ENCODE assay signal across 8 mouse cellular contexts in genomic region chr16:13781216-13781615, GRCm38 (mm10). TPM values are rescaled to one million over a fixed set of nuclear protein-coding genes. Genes with fewer than 3 reads are reported as not detected.
DNase-seq lines count a peak whose midpoint lies in the region; ATAC-seq and TF ChIP-seq lines count a peak whose summit lies in the region.

No protein-coding gene starts in this region.

- peaks cover 8% of the 10 kb centered on the region; the same call in 1 of the 2 replicates for H3K79me2 ChIP-seq in liver, adult 2 months (ENCODE audit: control insufficient read depth, insufficient read depth, low read length)

- DNase-seq in CD4-positive, CD25-positive, alpha-beta regulatory T cell, adult 2 months (ENCODE audit: low read depth, low spot score) = peak; percentile 14
- no peak for DNase-seq in spleen, adult 2 months (ENCODE audit: low read depth in 1 of 2, low spot score in 2 of 2)
- DNase-seq in spleen, postnatal 10 days (ENCODE audit: low spot score in 2 of 2) = no peak
- DNase-seq in liver, adult 2 months (ENCODE audit: extremely low read depth, low read depth, low spot score) = no peak
- no peak for DNase-seq in urinary bladder, adult 18-20 months (ENCODE audit: low spot score in 2 of 2)
- DNase-seq in gastrocnemius, adult 18-20 months (ENCODE audit: low spot score) = no peak
- DNase-seq in thymus, postnatal 25 days = no peak

- no peak for TF ChIP-seq CTCF in spleen, adult 2 months (IDR thresholded peaks at IDR 0.05; ENCODE audit: extremely low read depth, insufficient read depth, insufficient read length, insufficient replicate concordance)
- no peak for TF ChIP-seq CTCF in liver, adult 2 months (IDR thresholded peaks at IDR 0.05; ENCODE audit: low read depth, low read length)

- no peak overlapping the region for H3K27ac ChIP-seq in spleen, adult 2 months (ENCODE audit: insufficient read depth, low read length)
- no peak overlapping the region for H3K27ac ChIP-seq in liver, adult 2 months (replicated peaks; ENCODE audit: insufficient read depth, low read depth, low read length)

- 50% methylated on average over 8 of the region's 8 CpGs for WGBS in spleen, adult 2 months
- WGBS in liver, adult 2 months = 8% methylated on average over 8 of the region's 8 CpGs

- TF ChIP-seq POLR2A in spleen, adult 2 months (IDR thresholded peaks at IDR 0.05; ENCODE audit: low read depth, low read length) = no peak
- TF ChIP-seq POLR2A in liver, adult 2 months (IDR thresholded peaks at IDR 0.05; ENCODE audit: extremely low read depth, insufficient read depth, low read length) = no peak

- peak overlapping the region; percentile 34; the same call in 1 of the 2 replicates for H3K9ac ChIP-seq in liver, adult 2 months (ENCODE audit: low read depth, low read length)

- no peaks in the 10 kb centered on the region for H3K27me3 ChIP-seq in spleen, adult 2 months (ENCODE audit: control insufficient read depth, insufficient read depth, low read length)
- no peaks in the 10 kb centered on the region for H3K27me3 ChIP-seq in liver, adult 2 months (ENCODE audit: control insufficient read depth, insufficient read depth, low read length)

- ATAC-seq in CD4-positive, CD25-positive, alpha-beta regulatory T cell, adult 4 months = no peak

- peaks cover 11% of the 10 kb centered on the region; the same call in 1 of the 2 replicates for H3K4me1 ChIP-seq in spleen, adult 2 months (ENCODE audit: control insufficient read depth, insufficient read depth, insufficient read length)
- H3K4me1 ChIP-seq in liver, adult 2 months (ENCODE audit: control insufficient read depth, insufficient read depth, low read length) = peaks cover 12% of the 10 kb centered on the region

- peak overlapping the region; percentile 95; the same call in 1 of the 2 replicates for H3K4me3 ChIP-seq in spleen, adult 2 months (ENCODE audit: extremely low read depth, insufficient read depth, insufficient read length)
- H3K4me3 ChIP-seq in liver, adult 2 months (ENCODE audit: insufficient read depth, low read depth, low read length) = peak overlapping the region; percentile 93

- H3K36me3 ChIP-seq in spleen, adult 2 months (ENCODE audit: control insufficient read depth, insufficient read depth, low read length) = peaks cover 14% of the 10 kb centered on the region
- H3K36me3 ChIP-seq in liver, adult 2 months (ENCODE audit: control insufficient read depth, insufficient read depth, low read length) = peaks cover 25% of the 10 kb centered on the region

RNA-seq across cellular contexts. Expression of gene Rrn3, which starts 0.7 kb away (rescaled TPM):
- 10 to 100 TPM; 54.1 to 65.3 TPM for polyA plus RNA-seq in CD4-positive, CD25-positive, alpha-beta regulatory T cell, adult 4 months (2017; shearing (Covaris generic))
- polyA plus RNA-seq in spleen, adult 2 months (2012; rRNA removed) = 5.9 and 6.0 TPM in 2 replicates
- 12.1 and 13.2 TPM in 2 replicates for total RNA-seq in liver, adult 2 months (2014; rRNA removed)
- 4.8 and 10.4 TPM in 2 replicates for polyA plus RNA-seq in liver, adult 2 months (2012; rRNA removed)
- 10 to 100 TPM; 33.3 to 36.5 TPM for total RNA-seq in gastrocnemius, adult 18-20 months (2021)

RNA-seq across cellular contexts. Expression of gene Ntan1, which starts 37.4 kb away (rescaled TPM):
- polyA plus RNA-seq in CD4-positive, CD25-positive, alpha-beta regulatory T cell, adult 4 months (2017; shearing (Covaris generic)) = 100 to 1,000 TPM; 129 to 146 TPM
- 42.8 and 48.7 TPM in 2 replicates for polyA plus RNA-seq in spleen, adult 2 months (2012; rRNA removed)
- total RNA-seq in liver, adult 2 months (2014; rRNA removed) = 32.1 and 35.8 TPM in 2 replicates
- 25.2 and 33.5 TPM in 2 replicates for polyA plus RNA-seq in liver, adult 2 months (2012; rRNA removed)
- total RNA-seq in gastrocnemius, adult 18-20 months (2021) = 10 to 100 TPM; 40.2 to 43.4 TPM

RNA-seq across cellular contexts. Expression of gene Pla2g10, which starts 50.4 kb away (rescaled TPM):
- not detected for polyA plus RNA-seq in CD4-positive, CD25-positive, alpha-beta regulatory T cell, adult 4 months (2017; shearing (Covaris generic))
- polyA plus RNA-seq in spleen, adult 2 months (2012; rRNA removed) = 0.12 and 0.23 TPM in 2 replicates
- total RNA-seq in liver, adult 2 months (2014; rRNA removed) = not detected in 2 replicates
- polyA plus RNA-seq in liver, adult 2 months (2012; rRNA removed) = not detected in 2 replicates
- total RNA-seq in gastrocnemius, adult 18-20 months (2021) = not detected
